Mouse (Mus musculus): ENCODE results near the gene Rufy2.

DNA sequence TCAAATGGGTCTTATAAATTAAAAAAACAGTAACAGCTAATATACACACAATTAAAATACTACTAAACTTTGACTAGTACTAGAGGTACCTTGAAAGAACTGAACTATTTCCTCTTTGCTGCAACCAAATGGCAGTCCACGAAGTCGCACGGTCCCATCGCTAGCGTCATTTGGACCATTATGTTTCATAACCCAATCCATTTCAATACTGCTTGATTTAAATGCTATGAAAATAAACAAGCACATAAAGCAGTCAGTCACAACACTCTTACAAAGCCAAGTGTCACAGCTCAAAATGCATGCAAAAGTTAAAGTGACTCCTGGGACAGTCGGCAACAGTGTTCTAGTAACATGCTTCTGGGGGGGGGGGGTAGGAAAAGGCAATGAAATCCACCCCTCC lies 39.3 kb downstream of the Rufy2 start:
- TF ChIP-seq CTCF (IDR thresholded peaks at IDR 0.05; ENCODE audit: low read depth, low read length) (no peak), POLR2A (IDR thresholded peaks at IDR 0.05; ENCODE audit: borderline replicate concordance, low read depth, low read length) (no peak)

Data from bone marrow macrophage, adult 2 months (primary cell).